Mouse (Mus musculus) heart, embryonic 15.5 days (tissue): ENCODE measurements around the gene Mei1. TPM values are rescaled to one million over a fixed set of nuclear protein-coding genes. Genes with fewer than 3 reads are reported as not detected.

Experiments
- ATAC-seq: fragments of 200-750 bp; cut with Nextera tagmentation; replicated peaks from 2 replicates; pipeline ENCODE4 v1.8.0; 2017; ENCODE audit warnings: low read depth, moderate TSS enrichment; ENCODE audit not compliant: insufficient number of reproducible peaks, insufficient read depth, low FRiP score
- H3K27ac ChIP-seq: fragments of 300-500 bp; sonication (generic); 2 replicates; pipeline ENCODE4 v1.5.1; 2015; ENCODE audit warnings: mild to moderate bottlenecking, inconsistent platforms
- H3K27me3 ChIP-seq: fragments of 300-500 bp; sonication (generic); 2 replicates; pipeline ENCODE4 v1.6.1; 2015; ENCODE audit warnings: inconsistent platforms
- H3K36me3 ChIP-seq: fragments of 300-500 bp; sonication (generic); 2 replicates; pipeline ENCODE4 v1.6.1; 2015; ENCODE audit warnings: mild to moderate bottlenecking, inconsistent platforms
- H3K4me1 ChIP-seq: fragments of 300-500 bp; sonication (generic); replicated peaks from 2 replicates; pipeline ENCODE4 v1.6.1; 2015; ENCODE audit warnings: inconsistent platforms
- H3K4me2 ChIP-seq: fragments of 300-500 bp; sonication (generic); 2 replicates; pipeline ENCODE4 v1.6.1; 2015; ENCODE audit warnings: inconsistent platforms, mild to moderate bottlenecking, moderate library complexity
- H3K4me3 ChIP-seq: fragments of 300-500 bp; sonication (generic); 2 replicates; pipeline ENCODE4 v1.5.1; 2015; ENCODE audit warnings: mild to moderate bottlenecking, inconsistent platforms
- H3K9ac ChIP-seq: fragments of 300-500 bp; sonication (generic); 2 replicates; pipeline ENCODE4 v1.6.1; 2015; ENCODE audit warnings: mild to moderate bottlenecking, inconsistent platforms
- H3K9me3 ChIP-seq: fragments of 300-500 bp; sonication (generic); replicated peaks from 2 replicates; pipeline ENCODE4 v1.6.1; 2016; ENCODE audit warnings: inconsistent platforms
- WGBS: fragments of 180-500 bp; shearing (Covaris S2); methylation state at CpG from one replicate; pipeline ENCODE4 v1.1.7; 2015; ENCODE audit warnings: mixed read lengths; 5-methylcytosine and 5-hydroxymethylcytosine counted together
- polyA plus RNA-seq: library from polyadenylated mRNA; unstranded; fragments of >200 nt; fragmentation: Nextera tagmentation; extraction: Ambion mirVana; gene quantifications from 2 replicates; pipeline ENCODE4 v1.2.1, GENCODE M21; 2015

The Mei1 gene
- polyA plus RNA-seq, 1 experiment from 2014 or later = not detected

GRCm38 (mm10) chr15:82139196-82139595, 69.4 kb downstream of the Mei1 start:
- no peak for ATAC-seq
- H3K9ac ChIP-seq = no peak overlapping the region
- 88% methylated on average over 8 of the region's 8 CpGs for WGBS

DNA sequence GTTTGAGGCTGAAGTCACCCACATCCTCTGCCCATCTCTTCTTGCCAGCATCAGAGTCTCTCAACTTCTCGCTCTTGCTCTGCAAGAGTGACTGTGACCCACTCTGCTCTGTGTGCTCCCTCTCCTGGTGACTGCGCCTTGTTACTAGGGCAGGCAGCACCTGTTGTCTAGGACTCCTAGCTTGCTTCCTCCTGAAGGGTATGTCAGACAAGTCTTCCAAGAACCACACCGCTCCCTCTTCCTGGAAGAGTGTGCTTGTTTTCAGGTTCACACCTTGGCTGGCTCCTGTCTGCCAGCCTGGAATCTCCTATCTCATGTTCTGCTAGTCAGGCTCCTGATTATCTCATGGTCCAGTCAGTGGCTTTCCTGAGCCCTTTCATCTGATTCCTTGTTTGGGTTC, 70.6 kb downstream of the Mei1 start:
- WGBS = 55% methylated on average over 3 of the region's 3 CpGs
- Histone ChIP-seq H3K9ac (no peak overlapping the region; the same call in 1 of the 2 replicates), H3K36me3 (no peaks in the 10 kb centered on the region), H3K27ac (0 out of 2 replicates have a peak overlapping the region, but pooled peaks have one; percentile 25), H3K9me3 (no peaks in the 10 kb centered on the region), H3K4me2 (no peak overlapping the region), H3K27me3 (no peaks in the 10 kb centered on the region), H3K4me3 (no peak overlapping the region), H3K4me1 (peaks cover 28% of the 10 kb centered on the region)
- ATAC-seq = no peak

More at GRCm38 (mm10) chr15:82139196-82139595, 69.4 kb downstream of the Mei1 start:
- no peak overlapping the region for H3K27ac ChIP-seq
- H3K36me3 ChIP-seq = no peaks in the 10 kb centered on the region
- H3K4me2 ChIP-seq = no peak overlapping the region
- H3K9me3 ChIP-seq = no peaks in the 10 kb centered on the region
- no peak overlapping the region for H3K4me3 ChIP-seq
- H3K4me1 ChIP-seq = peaks cover 25% of the 10 kb centered on the region
- no peaks in the 10 kb centered on the region for H3K27me3 ChIP-seq

- no peak overlapping the region for H3K9ac ChIP-seq
- ATAC-seq = no peak
- no peaks in the 10 kb centered on the region for H3K27me3 ChIP-seq
- no peak overlapping the region for H3K27ac ChIP-seq
- H3K4me1 ChIP-seq = peaks cover 46% of the 10 kb centered on the region
- no peak overlapping the region for H3K4me2 ChIP-seq
- no peaks in the 10 kb centered on the region for H3K36me3 ChIP-seq
- no peak overlapping the region for H3K4me3 ChIP-seq
- 76% methylated on average over 5 of the region's 5 CpGs for WGBS
- H3K9me3 ChIP-seq = no peaks in the 10 kb centered on the region
Observed at GRCm38 (mm10) chr15:82144157-82144556, 74.4 kb downstream of the Mei1 start.

GRCm38 (mm10) chr15:82145408-82145807, 75.6 kb downstream of the Mei1 start:
- no peaks in the 10 kb centered on the region for H3K36me3 ChIP-seq
- H3K4me3 ChIP-seq = no peak overlapping the region
- H3K4me2 ChIP-seq = no peak overlapping the region
- H3K4me1 ChIP-seq = peaks cover 45% of the 10 kb centered on the region
- ATAC-seq = no peak
- no peaks in the 10 kb centered on the region for H3K9me3 ChIP-seq
- H3K27me3 ChIP-seq = no peaks in the 10 kb centered on the region
- no peak overlapping the region for H3K9ac ChIP-seq
- WGBS = 20% methylated on average over 2 of the region's 2 CpGs
- peak overlapping the region; percentile 90 for H3K27ac ChIP-seq

DNA sequence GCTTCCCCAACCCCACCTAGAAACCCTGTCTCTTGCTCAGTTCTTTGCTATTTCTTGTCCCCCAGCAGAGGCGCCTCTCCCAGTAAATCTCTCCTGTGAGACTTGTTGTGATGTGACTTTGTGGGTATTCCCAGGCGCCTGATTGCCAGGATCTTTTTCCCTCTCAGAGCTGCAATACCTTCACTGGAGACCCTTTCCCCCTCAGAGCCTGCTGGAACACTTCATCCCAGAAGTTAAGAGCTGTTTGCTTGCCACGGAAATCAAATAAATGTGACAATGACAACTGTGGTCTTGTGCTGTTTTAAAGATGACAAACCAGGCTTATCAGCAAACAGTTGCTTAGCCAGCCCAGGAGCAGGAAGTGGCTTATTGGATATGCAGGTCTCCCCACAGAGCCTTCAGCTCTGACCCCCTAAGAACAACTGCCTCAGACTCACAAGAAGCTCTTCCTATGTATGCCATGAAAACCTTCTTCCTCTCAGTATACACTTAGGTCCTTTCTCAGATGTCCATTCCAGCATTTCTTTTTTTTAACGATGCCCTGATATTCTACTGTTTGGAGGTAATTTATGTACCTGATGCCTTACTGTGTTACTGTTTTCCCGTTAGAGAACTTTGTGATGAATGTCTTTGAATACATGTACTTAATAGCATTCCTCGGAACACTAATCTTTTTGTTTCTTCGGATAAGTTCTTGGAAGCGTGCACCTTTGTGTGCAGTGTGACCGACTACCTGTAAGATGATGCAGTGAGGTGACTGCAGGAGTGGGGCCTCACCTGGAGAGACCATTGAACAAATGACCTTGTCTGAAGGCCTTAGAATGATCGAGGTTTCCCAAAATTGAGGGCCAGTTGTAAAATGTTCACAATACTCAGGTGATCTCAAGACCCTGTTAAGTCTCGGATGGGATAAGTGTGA, 76.3 kb downstream of the Mei1 start:
- Histone ChIP-seq H3K9me3 (no peaks in the 10 kb centered on the region), H3K4me1 (peaks cover 38% of the 10 kb centered on the region)
- WGBS = 17% methylated on average over 11 of the region's 11 CpGs

GRCm38 (mm10) chr15:82146770-82147610, 77.2 kb downstream of the Mei1 start, which contains the start of gene Srebf2:
Gene Srebf2 (plus strand): TSS chr15:82147181.
- Histone ChIP-seq H3K9me3 (no peaks in the 10 kb centered on the region), H3K4me3 (peak within 1 kb of the TSS; percentile 82), H3K36me3 (no peaks in the 10 kb centered on the region), H3K4me1 (peaks cover 33% of the 10 kb centered on the region), H3K4me2 (peak within 1 kb of the TSS; percentile 76), H3K9ac (peak within 1 kb of the TSS; percentile 86), H3K27ac (peak within 1 kb of the TSS; percentile 90), H3K27me3 (no peaks in the 10 kb centered on the region)
- peak; percentile 97 for ATAC-seq
- WGBS = 0% methylated on average over 70 of the region's 79 CpGs

More for the DNA sequence above, 76.3 kb downstream of the Mei1 start:
- no peaks in the 10 kb centered on the region for H3K27me3 ChIP-seq
- H3K9ac ChIP-seq = no peak overlapping the region
- peak overlapping the region; percentile 90 for H3K27ac ChIP-seq
- H3K4me3 ChIP-seq = peak overlapping the region; percentile 82
- peak overlapping the region; percentile 76 for H3K4me2 ChIP-seq
- no peaks in the 10 kb centered on the region for H3K36me3 ChIP-seq
- ATAC-seq = no peak

GRCm38 (mm10) chr15:82147611-82148111, 77.9 kb downstream of the Mei1 start:
- Histone ChIP-seq H3K4me2 (peak overlapping the region; percentile 76), H3K4me3 (peak overlapping the region; percentile 82), H3K4me1 (peaks cover 36% of the 10 kb centered on the region), H3K9ac (peak overlapping the region; percentile 86), H3K27me3 (no peaks in the 10 kb centered on the region), H3K9me3 (no peaks in the 10 kb centered on the region), H3K27ac (peak overlapping the region; percentile 90), H3K36me3 (no peaks in the 10 kb centered on the region)
- ATAC-seq = peak; percentile 12
- WGBS = under 1% methylated on average over 39 of the region's 50 CpGs

GRCm38 (mm10) chr15:82148510-82148911, 78.7 kb downstream of the Mei1 start:
- no peaks in the 10 kb centered on the region for H3K9me3 ChIP-seq
- 22% methylated on average over 9 of the region's 9 CpGs for WGBS
- H3K27me3 ChIP-seq = no peaks in the 10 kb centered on the region
- peak overlapping the region; percentile 86; the same call in 1 of the 2 replicates for H3K9ac ChIP-seq
- no peak overlapping the region; the same call in 1 of the 2 replicates for H3K27ac ChIP-seq
- no peak for ATAC-seq
- no peaks in the 10 kb centered on the region for H3K36me3 ChIP-seq
- peak overlapping the region; percentile 76 for H3K4me2 ChIP-seq
- peaks cover 36% of the 10 kb centered on the region for H3K4me1 ChIP-seq
- peak overlapping the region; percentile 82 for H3K4me3 ChIP-seq

DNA sequence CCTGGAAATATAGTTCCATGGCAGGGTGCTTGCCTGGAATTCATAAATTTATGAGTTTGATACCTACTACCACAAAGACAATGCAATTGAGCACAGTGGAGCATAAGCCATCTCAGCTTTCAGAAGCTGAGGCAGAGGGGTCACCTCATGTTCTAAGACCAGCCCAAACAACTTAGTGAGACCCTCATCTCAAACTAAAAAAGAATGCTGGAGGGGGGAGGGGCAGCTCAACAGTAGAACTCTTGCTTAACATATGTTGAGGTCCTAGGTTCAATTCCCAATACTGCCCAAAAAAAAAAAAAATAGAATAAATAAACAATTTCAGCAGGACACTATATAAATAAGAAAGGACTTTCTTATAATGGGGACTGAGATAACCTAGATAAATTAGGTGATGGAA, 80.2 kb downstream of the Mei1 start:
- H3K4me3 ChIP-seq = no peak overlapping the region
- no peak overlapping the region for H3K4me2 ChIP-seq
- no peaks in the 10 kb centered on the region for H3K27me3 ChIP-seq
- H3K36me3 ChIP-seq = no peaks in the 10 kb centered on the region
- no peak overlapping the region for H3K9ac ChIP-seq
- H3K9me3 ChIP-seq = no peaks in the 10 kb centered on the region
- H3K27ac ChIP-seq = no peak overlapping the region
- H3K4me1 ChIP-seq = peaks cover 32% of the 10 kb centered on the region
- no peak for ATAC-seq

- no peak for ATAC-seq
- WGBS = 87% methylated on average over 4 of the region's 4 CpGs
- Histone ChIP-seq H3K4me1 (peaks cover 24% of the 10 kb centered on the region), H3K9ac (no peak overlapping the region), H3K4me2 (no peak overlapping the region), H3K4me3 (no peak overlapping the region), H3K36me3 (no peaks in the 10 kb centered on the region), H3K9me3 (no peaks in the 10 kb centered on the region), H3K27ac (no peak overlapping the region), H3K27me3 (no peaks in the 10 kb centered on the region)
Observed at GRCm38 (mm10) chr15:82151176-82151575, 81.4 kb downstream of the Mei1 start.

DNA sequence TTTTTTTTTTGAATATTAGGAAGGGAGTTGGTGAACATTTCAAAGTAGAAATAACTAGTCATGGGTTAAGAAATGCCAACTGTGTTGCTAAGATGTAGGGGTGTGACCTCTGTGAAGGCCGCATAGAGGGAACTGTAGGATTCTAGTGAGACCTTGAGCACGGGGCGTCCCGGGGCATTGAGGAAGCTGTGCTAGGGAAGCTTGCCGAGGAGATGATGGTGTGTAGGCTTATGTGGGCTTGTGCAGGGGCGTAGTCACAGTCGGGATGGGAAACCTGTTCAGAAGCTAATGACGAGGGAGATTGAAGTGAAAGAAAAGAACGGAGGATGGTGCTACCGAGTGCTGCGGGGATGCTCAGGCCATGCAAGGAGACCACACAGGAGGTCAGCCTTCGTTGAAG, 82.2 kb downstream of the Mei1 start:
- 76% methylated on average over 12 of the region's 12 CpGs for WGBS
- no peak for ATAC-seq

More for the DNA sequence above, 82.2 kb downstream of the Mei1 start:
- no peak overlapping the region for H3K9ac ChIP-seq
- peaks cover 21% of the 10 kb centered on the region for H3K4me1 ChIP-seq
- no peak overlapping the region for H3K4me2 ChIP-seq
- no peaks in the 10 kb centered on the region for H3K27me3 ChIP-seq
- H3K9me3 ChIP-seq = no peaks in the 10 kb centered on the region
- no peak overlapping the region for H3K27ac ChIP-seq
- no peak overlapping the region for H3K4me3 ChIP-seq
- no peaks in the 10 kb centered on the region for H3K36me3 ChIP-seq
